Mouse (Mus musculus) intestine, embryonic 14.5 days (tissue): ENCODE results near the gene Foxred2. TPM values are rescaled to one million over a fixed set of nuclear protein-coding genes. Genes with fewer than 3 reads are reported as not detected.
A peak's percentile ranks its signal among the peaks of the same experiment; 100 is the strongest.

Experiments used
- ATAC-seq: fragments of 200-750 bp; cut with Nextera tagmentation; replicated peaks from 2 replicates; pipeline ENCODE4 v1.8.0; 2017; ENCODE audit warnings: low read depth, moderate number of reproducible peaks, moderate TSS enrichment, moderate library complexity; ENCODE audit not compliant: low FRiP score, low TSS enrichment
- DNase-seq: peaks from one replicate; pipeline ENCODE4 v3.0.0-alpha.2; 2018; ENCODE audit warnings: low spot score
- H3K27ac ChIP-seq: fragments of 300-500 bp; sonication (generic); 2 replicates; pipeline ENCODE4 v1.5.1; 2014; ENCODE audit warnings: low read depth, mild to moderate bottlenecking, control low read depth
- H3K27me3 ChIP-seq: fragments of 300-500 bp; sonication (generic); replicated peaks from 2 replicates; pipeline ENCODE4 v1.6.1; 2014; ENCODE audit warnings: low read length, control low read depth; ENCODE audit not compliant: control insufficient read depth, insufficient read depth
- H3K36me3 ChIP-seq: fragments of 300-500 bp; sonication (generic); 2 replicates; pipeline ENCODE4 v1.6.1; 2014; ENCODE audit warnings: low read length, control low read depth; ENCODE audit not compliant: control insufficient read depth, insufficient read depth
- H3K4me1 ChIP-seq: fragments of 300-500 bp; sonication (generic); replicated peaks from 2 replicates; pipeline ENCODE4 v1.6.1; 2014; ENCODE audit warnings: low read length, control low read depth, mixed read lengths; ENCODE audit not compliant: control insufficient read depth, insufficient read depth
- H3K4me2 ChIP-seq: fragments of 300-500 bp; sonication (generic); 2 replicates; pipeline ENCODE4 v1.6.1; 2014; ENCODE audit warnings: low read length
- H3K4me3 ChIP-seq: fragments of 300-500 bp; sonication (generic); 2 replicates; pipeline ENCODE4 v1.5.1; 2014; ENCODE audit warnings: low read depth, low read length, control low read depth, mixed read lengths
- H3K9ac ChIP-seq: fragments of 300-500 bp; sonication (generic); 2 replicates; pipeline ENCODE4 v1.6.1; 2014; ENCODE audit warnings: mild to moderate bottlenecking, low read length
- H3K9me3 ChIP-seq: fragments of 300-500 bp; sonication (generic); 2 replicates; pipeline ENCODE4 v1.6.1; 2016; ENCODE audit warnings: low read length, control low read depth; ENCODE audit not compliant: control insufficient read depth
- WGBS: fragments of 180-500 bp; shearing (Covaris S2); extraction: QIAGEN DNeasy Blood & Tissue Kit; methylation state at CpG from one replicate; pipeline ENCODE4 v1.1.7; 2014; 5-methylcytosine and 5-hydroxymethylcytosine counted together
- polyA plus RNA-seq: library from polyadenylated mRNA; unstranded; fragments of >200 nt; fragmentation: Nextera tagmentation; extraction: Ambion mirVana; gene quantifications from 2 replicates; pipeline ENCODE4 v1.2.1, GENCODE M21; 2014

The Foxred2 gene
- polyA plus RNA-seq, 1 experiment from 2014 or later = 4.7 TPM

DNA sequence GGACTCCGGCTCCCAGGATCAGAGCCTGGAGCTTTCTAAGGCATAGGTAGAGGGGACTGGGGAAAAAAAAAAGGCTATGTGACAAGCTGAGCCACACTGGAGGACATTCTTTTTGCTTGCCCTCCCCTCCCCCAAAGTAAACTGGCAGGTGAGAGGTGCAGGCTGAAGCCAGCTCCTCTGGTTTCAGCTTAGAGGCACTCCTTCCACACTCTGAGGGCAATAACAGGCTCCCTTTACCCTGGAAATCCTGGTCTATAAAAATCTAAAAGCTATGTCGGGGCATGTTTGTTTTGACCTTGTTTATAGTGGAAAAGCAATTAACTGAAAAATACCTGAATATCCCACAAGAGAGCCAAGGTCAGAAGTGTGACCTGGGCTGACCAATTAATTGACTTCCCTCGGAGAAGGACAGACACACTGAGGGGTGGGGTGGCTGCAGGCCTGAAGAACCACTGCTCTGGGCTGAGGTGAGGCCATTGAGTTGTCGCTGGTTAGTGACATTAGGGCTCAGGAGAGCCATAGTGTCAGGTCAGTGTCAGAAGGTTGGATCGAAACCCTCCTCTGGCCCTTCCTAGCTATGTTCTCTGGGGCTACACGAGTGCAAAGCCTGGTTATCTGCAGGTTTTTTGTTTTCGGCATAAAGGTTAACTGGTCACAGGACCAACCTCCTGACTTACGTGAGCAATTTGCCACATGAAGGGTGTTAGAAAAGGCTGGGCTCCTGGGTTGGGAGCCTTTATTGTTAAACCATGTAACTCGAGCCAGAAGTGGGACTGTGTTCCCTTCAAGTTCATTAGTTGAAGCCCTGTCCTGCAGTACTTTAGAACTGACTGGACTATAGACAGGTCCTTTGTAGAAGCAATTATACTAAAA, 48.6 kb downstream of the Foxred2 start:
- DNase-seq (no peak), ATAC-seq (no peak)
- peak overlapping the region; percentile 54 for H3K27ac ChIP-seq

DNA sequence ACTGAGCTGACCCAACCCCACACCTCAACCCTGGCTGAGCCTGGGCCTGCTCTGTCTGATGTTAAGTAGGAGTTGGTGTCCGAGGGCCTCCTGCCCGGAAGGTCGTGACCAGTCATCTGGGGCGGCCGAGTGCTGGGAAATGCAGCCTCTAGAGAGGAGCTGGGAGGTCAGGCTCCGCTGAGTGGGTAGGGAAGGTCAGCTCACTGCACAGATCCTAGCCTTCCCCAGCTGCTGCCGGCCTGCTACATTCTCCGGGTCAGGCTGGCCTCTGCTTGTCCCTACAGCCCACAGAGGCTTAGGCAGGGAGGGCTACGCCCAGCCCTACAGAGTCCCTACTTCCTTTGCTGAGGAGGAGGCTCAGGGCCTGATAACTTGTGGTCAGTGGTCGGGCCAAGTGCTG, 50.0 kb downstream of the Foxred2 start:
- DNase-seq (no peak), ATAC-seq (no peak)
- H3K27me3 ChIP-seq = no peaks in the 10 kb centered on the region
- 51% methylated on average over 10 of the region's 10 CpGs for WGBS
- no peaks in the 10 kb centered on the region for H3K9me3 ChIP-seq
- no peak overlapping the region for H3K4me2 ChIP-seq
- H3K4me3 ChIP-seq = no peak overlapping the region
- H3K27ac ChIP-seq = no peak overlapping the region
- H3K9ac ChIP-seq = no peak overlapping the region; the same call in 1 of the 2 replicates
- no peaks in the 10 kb centered on the region for H3K36me3 ChIP-seq
- peaks cover 44% of the 10 kb centered on the region for H3K4me1 ChIP-seq

More for the DNA sequence above, 48.6 kb downstream of the Foxred2 start:
- WGBS = 43% methylated on average over 9 of the region's 9 CpGs
- Histone ChIP-seq H3K4me3 (no peak overlapping the region), H3K4me1 (peaks cover 43% of the 10 kb centered on the region), H3K9me3 (no peaks in the 10 kb centered on the region), H3K27me3 (no peaks in the 10 kb centered on the region), H3K4me2 (no peak overlapping the region), H3K36me3 (no peaks in the 10 kb centered on the region), H3K9ac (no peak overlapping the region)

DNA sequence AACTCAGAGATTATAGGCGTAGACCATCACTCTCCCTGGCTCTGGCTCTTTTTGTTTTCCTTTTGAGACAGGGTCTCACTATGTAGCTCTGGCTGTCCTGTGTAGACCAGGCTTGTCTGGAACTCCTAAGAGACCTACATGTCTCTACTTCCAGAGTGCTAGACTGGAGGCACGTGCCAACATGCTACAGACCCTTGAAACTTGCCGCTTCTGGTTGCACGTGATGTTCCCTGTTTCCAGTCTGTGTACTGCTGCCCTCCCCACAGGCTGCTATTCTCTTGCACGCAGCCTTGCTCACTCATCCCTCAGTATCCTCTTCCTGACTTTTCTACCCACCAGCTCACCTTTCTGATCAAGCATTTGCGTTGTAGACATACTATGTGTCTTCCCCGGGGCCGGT, 50.4 kb downstream of the Foxred2 start:
- no peaks in the 10 kb centered on the region for H3K36me3 ChIP-seq
- no peak overlapping the region; the same call in 1 of the 2 replicates for H3K4me2 ChIP-seq
- WGBS = 77% methylated on average over 8 of the region's 8 CpGs
- H3K4me3 ChIP-seq = no peak overlapping the region
- no peaks in the 10 kb centered on the region for H3K27me3 ChIP-seq
- H3K9ac ChIP-seq = no peak overlapping the region
- DNase-seq (no peak), ATAC-seq (no peak)
- H3K4me1 ChIP-seq = peaks cover 44% of the 10 kb centered on the region
- H3K27ac ChIP-seq = peak overlapping the region; percentile 93
- H3K9me3 ChIP-seq = no peaks in the 10 kb centered on the region

- Histone ChIP-seq H3K9ac (peak overlapping the region; percentile 30; the same call in 1 of the 2 replicates), H3K9me3 (no peaks in the 10 kb centered on the region), H3K27ac (peak overlapping the region; percentile 93), H3K4me1 (peaks cover 44% of the 10 kb centered on the region), H3K4me2 (peak overlapping the region; percentile 56), H3K36me3 (no peaks in the 10 kb centered on the region), H3K27me3 (no peaks in the 10 kb centered on the region), H3K4me3 (peak overlapping the region; percentile 28)
- DNase-seq = peak; percentile 87
- ATAC-seq = peak; percentile 78
- 6% methylated on average over 26 of the region's 26 CpGs for WGBS
These were observed 51.1 kb downstream of the Foxred2 start for GRCm38 (mm10) chr15:77905275-77905970.

GRCm38 (mm10) chr15:77904363-77904892, 52.1 kb downstream of the Foxred2 start:
- Histone ChIP-seq H3K4me2 (peak overlapping the region; percentile 56), H3K4me3 (no peak overlapping the region), H3K4me1 (peaks cover 44% of the 10 kb centered on the region), H3K9me3 (no peaks in the 10 kb centered on the region), H3K27ac (peak overlapping the region; percentile 93), H3K27me3 (no peaks in the 10 kb centered on the region), H3K9ac (no peak overlapping the region), H3K36me3 (no peaks in the 10 kb centered on the region)
- WGBS = 30% methylated on average over 12 of the region's 12 CpGs
- no peak for DNase-seq
- peak; percentile 28; the same call in 1 of the 2 replicates for ATAC-seq

- H3K27me3 ChIP-seq = no peaks in the 10 kb centered on the region
- H3K27ac ChIP-seq = peak overlapping the region; percentile 93; the same call in 1 of the 2 replicates
- no peak overlapping the region for H3K4me3 ChIP-seq
- H3K36me3 ChIP-seq = no peaks in the 10 kb centered on the region
- H3K4me1 ChIP-seq = peaks cover 44% of the 10 kb centered on the region
- H3K9me3 ChIP-seq = no peaks in the 10 kb centered on the region
- no peak for ATAC-seq
- H3K9ac ChIP-seq = no peak overlapping the region
- no peak for DNase-seq
- WGBS = 62% methylated on average over 5 of the region's 5 CpGs
- H3K4me2 ChIP-seq = no peak overlapping the region
These were observed 53.3 kb downstream of the Foxred2 start for GRCm38 (mm10) chr15:77903176-77903575.

DNA sequence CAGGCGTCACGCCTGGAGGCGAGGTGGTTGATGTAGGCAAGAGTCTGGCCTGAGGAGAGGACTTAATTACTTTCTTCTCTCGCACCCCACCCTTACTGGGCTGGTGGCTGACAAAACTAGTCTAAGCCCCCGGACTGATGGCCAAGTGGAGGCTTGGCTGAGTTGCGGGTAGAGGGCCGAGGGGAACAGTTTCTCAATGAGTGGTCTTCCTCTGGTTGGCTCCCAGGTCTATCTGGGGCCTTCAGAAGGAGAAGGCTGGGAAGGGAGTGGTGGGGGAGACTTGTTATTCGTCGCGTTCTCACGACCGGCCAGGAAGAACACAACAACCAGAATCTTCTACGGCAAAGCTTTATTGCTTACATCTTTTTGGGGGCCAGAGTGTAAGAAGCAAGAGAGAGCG, 61.6 kb downstream of the Foxred2 start:
- no peaks in the 10 kb centered on the region for H3K4me1 ChIP-seq
- no peaks in the 10 kb centered on the region for H3K27me3 ChIP-seq
- H3K9me3 ChIP-seq = no peaks in the 10 kb centered on the region
- H3K4me3 ChIP-seq = no peak overlapping the region
- DNase-seq (no peak), ATAC-seq (no peak)
- WGBS = 89% methylated on average over 13 of the region's 14 CpGs
- H3K9ac ChIP-seq = no peak overlapping the region
- no peaks in the 10 kb centered on the region for H3K36me3 ChIP-seq
- H3K4me2 ChIP-seq = no peak overlapping the region
- H3K27ac ChIP-seq = no peak overlapping the region

- Histone ChIP-seq H3K9ac (no peak overlapping the region), H3K27me3 (no peaks in the 10 kb centered on the region), H3K36me3 (no peaks in the 10 kb centered on the region), H3K4me1 (no peaks in the 10 kb centered on the region), H3K4me3 (no peak overlapping the region), H3K4me2 (no peak overlapping the region), H3K9me3 (no peaks in the 10 kb centered on the region), H3K27ac (no peak overlapping the region)
- ATAC-seq (no peak), DNase-seq (no peak)
- 75% methylated on average over 10 of the region's 10 CpGs for WGBS
These were observed 63.2 kb downstream of the Foxred2 start for GRCm38 (mm10) chr15:77893292-77893691.
